Mouse (Mus musculus) kidney, adult 2 months (tissue): ENCODE results near the gene Lgals3bp. TPM values are rescaled to one million over a fixed set of nuclear protein-coding genes. Genes with fewer than 3 reads are reported as not detected.
A peak's percentile ranks its signal among the peaks of the same experiment; 100 is the strongest.

Source experiments
- DNase-seq: peaks from one replicate; pipeline ENCODE4 v3.0.0; 2021
- H3K27ac ChIP-seq: fragments of 200-500 bp; 2 replicates; pipeline ENCODE4 v1.5.1; 2012; ENCODE audit warnings: low read depth, low read length, control low read depth, inconsistent platforms; ENCODE audit not compliant: insufficient read depth
- H3K27me3 ChIP-seq: fragments of 200-500 bp; replicated peaks from 2 replicates; pipeline ENCODE4 v1.6.1; 2012; ENCODE audit warnings: mild to moderate bottlenecking, moderate library complexity, low read length, inconsistent platforms; ENCODE audit not compliant: control insufficient read depth, insufficient read depth
- H3K36me3 ChIP-seq: fragments of 200-500 bp; 2 replicates; pipeline ENCODE4 v1.6.1; 2012; ENCODE audit warnings: mild to moderate bottlenecking, moderate library complexity, low read length, inconsistent platforms; ENCODE audit not compliant: control insufficient read depth, insufficient read depth
- H3K4me1 ChIP-seq: fragments of 200-500 bp; 2 replicates; pipeline ENCODE4 v1.6.1; 2011; ENCODE audit warnings: low read length; ENCODE audit not compliant: control insufficient read depth, insufficient read depth
- H3K4me3 ChIP-seq: fragments of 200-500 bp; 2 replicates; pipeline ENCODE4 v1.5.1; 2011; ENCODE audit warnings: mild to moderate bottlenecking, low read depth, low read length, control low read depth; ENCODE audit not compliant: insufficient read depth
- CTCF ChIP-seq: fragments of 200-500 bp; conservative IDR thresholded peaks from 2 replicates; pipeline ENCODE4 v1.5.1; 2011; ENCODE audit warnings: low read depth, mild to moderate bottlenecking, control low read depth, low read length, moderate library complexity, mixed read lengths; ENCODE audit not compliant: insufficient read depth, insufficient read length
- POLR2A ChIP-seq: fragments of 200-500 bp; IDR thresholded peaks from one replicate; pipeline ENCODE4 v1.6.1; 2011; ENCODE audit warnings: low read depth, low read length, control low read depth
- WGBS: fragments of 180-500 bp; shearing (Covaris S2); methylation state at CpG from one replicate; pipeline ENCODE4 v1.1.7; 2018; 5-methylcytosine and 5-hydroxymethylcytosine counted together
- polyA plus RNA-seq: library from polyadenylated mRNA; depleted of rRNA; stranded (reverse); fragments of >200 nt; gene quantifications from 2 replicates; pipeline ENCODE4 v1.2.3, GENCODE M21; 2012

The Lgals3bp gene
- polyA plus RNA-seq, 1 experiment, result 360 TPM

DNA sequence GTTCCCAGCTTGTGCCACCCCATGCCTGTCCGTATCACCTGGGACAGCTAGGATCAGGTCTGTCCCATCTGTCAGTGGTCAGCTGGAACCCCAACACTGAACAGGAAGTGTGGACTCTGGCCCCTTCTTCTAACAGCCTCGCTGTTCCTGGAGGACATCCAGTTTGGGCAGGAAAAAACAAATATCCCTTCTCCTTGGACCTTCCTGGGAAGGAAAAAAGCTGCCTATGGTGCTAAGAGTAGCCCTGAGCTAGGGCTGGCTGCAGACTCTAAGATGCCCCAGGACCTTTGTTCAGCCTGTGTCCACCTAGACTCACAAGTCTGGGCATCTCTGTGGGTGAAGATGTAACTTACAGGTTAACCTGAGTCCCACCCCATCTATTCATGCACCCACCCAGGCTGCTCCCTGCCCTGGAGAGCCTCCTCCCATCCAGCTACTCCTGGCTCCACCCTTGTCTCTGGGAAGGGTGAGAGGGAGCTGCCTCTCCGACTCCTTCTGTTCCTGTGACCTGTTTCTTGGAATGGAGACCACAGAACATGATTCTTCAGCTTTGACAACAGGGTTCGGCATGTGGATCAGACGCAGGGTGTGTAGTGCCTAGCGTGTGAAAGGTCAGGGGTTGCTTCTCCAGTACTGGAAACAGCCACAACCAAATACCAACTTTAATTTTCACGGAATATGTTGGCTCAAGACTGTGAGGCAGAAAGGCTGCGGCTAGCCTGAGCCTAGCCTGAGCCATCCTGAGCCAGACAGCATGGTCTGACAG lies 27.2 kb upstream of the Lgals3bp start:
- TF ChIP-seq CTCF, result no peak
- no peak for TF ChIP-seq POLR2A
- H3K4me1 ChIP-seq, result peaks cover 24% of the 10 kb centered on the region
- H3K4me3 ChIP-seq, result peak overlapping the region; percentile 36
- peak; percentile 72 for DNase-seq
- no peaks in the 10 kb centered on the region for H3K27me3 ChIP-seq
- 37% methylated on average over 8 of the region's 8 CpGs for WGBS
- H3K36me3 ChIP-seq, result no peaks in the 10 kb centered on the region
- peak overlapping the region; percentile 69 for H3K27ac ChIP-seq

DNA sequence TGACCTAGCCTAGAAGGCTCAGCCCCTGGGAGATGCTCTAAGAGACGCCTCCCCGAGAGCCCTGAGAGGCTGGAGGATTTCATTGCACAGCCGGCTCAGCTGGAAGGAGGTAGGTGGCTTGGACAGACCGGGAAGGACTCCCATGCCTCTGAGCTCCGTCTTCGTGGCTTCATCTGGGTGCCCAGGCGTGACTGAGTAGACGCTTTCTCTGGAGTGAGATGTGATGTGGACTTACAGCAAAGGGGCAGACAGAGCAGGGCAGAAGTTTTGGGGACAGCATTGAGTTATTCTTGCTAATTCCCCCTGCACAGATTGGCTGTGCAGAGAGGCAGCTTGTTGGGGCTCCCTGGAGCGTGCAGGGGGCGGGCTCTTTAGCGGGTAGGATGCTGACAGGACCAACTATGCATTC lies 26.6 kb upstream of the Lgals3bp start:
- Histone ChIP-seq H3K27ac (peak overlapping the region; percentile 69), H3K36me3 (no peaks in the 10 kb centered on the region), H3K27me3 (no peaks in the 10 kb centered on the region), H3K4me3 (peak overlapping the region; percentile 36), H3K4me1 (peaks cover 30% of the 10 kb centered on the region)
- no peak for DNase-seq
- TF ChIP-seq POLR2A (no peak), CTCF (no peak)
- 4% methylated on average over 11 of the region's 11 CpGs for WGBS

DNA sequence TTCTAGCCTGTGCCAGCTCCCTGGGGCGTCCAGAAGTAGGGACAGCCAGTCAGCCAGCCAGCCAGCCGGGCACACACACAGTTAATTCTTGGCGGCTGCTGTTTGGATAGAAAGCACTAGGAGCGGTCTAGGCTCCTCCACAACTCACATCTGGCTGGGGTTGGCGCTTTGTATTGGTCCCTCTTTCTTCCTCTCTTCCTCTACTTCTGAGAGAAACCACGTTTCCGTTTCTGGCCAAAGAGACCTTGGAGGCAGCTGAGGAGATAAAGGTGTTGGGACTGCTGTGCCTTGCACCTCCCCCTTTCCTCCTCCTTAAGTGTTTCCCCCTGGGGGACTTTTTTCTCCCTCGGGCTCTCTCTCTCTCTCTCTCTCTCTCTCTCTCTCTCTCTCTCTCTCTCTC lies 26.1 kb upstream of the Lgals3bp start, which contains the start of gene C1qtnf1:
Gene C1qtnf1 (plus strand): TSS at position 218 of the 400 bp plus-strand sequence.
- Histone ChIP-seq H3K27me3 (no peaks in the 10 kb centered on the region), H3K4me1 (peaks cover 34% of the 10 kb centered on the region), H3K27ac (peak within 1 kb of the TSS; percentile 69), H3K36me3 (no peaks in the 10 kb centered on the region), H3K4me3 (peak within 1 kb of the TSS; percentile 36)
- no peak for DNase-seq
- 7% methylated on average over 8 of the region's 8 CpGs for WGBS
- TF ChIP-seq CTCF, result no peak
- no peak for TF ChIP-seq POLR2A

DNA sequence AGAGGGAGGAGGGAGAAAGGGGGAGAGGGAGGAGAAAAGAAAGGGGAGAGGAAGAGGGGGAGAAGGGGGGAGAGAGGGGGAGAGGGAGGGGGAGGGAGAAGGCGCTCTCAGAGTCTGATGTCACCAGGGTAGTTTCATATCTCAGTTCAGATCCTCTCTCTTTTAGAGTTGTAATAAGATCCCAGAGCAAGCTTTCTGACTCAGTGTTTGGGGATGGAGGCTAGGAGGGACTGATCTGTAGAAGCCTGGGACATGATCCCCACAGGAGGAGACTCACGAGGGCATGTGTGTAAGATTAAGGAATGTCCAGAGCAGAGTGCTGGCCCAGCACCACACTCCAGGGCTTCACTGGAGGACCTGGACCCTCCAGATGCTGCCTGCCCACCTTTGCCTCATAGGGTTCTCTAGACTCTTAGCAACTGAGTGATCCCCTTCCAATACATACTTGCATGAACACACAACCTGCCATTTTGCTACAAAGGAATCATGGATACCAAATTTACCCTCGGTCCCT lies 25.4 kb upstream of the Lgals3bp start:
- Histone ChIP-seq H3K27ac (no peak overlapping the region), H3K36me3 (no peaks in the 10 kb centered on the region), H3K4me1 (peaks cover 35% of the 10 kb centered on the region), H3K27me3 (no peaks in the 10 kb centered on the region), H3K4me3 (no peak overlapping the region)
- 58% methylated on average over 3 of the region's 3 CpGs for WGBS
- no peak for TF ChIP-seq POLR2A
- no peak for TF ChIP-seq CTCF
- no peak for DNase-seq

DNA sequence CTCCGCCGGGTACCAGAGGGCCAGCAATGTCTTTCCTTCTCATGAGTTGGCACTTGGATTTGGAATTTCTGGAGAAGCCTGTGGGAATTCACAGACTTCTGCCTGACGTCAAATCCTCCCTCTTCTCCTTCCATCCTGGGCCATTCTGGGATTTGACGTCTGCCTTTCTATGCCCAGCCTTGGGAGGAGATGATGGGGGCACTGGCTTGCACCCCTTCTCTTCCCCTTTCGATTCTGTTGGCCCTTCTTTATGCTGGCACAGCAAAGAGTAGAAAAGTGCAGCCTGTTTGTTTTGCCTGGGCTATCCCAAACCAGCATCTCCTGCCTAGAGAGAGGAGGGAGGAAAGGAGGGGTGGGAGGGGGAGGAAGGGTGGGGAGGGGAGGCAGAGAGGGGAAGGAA lies 24.9 kb upstream of the Lgals3bp start:
- TF ChIP-seq POLR2A, result no peak
- no peak for TF ChIP-seq CTCF
- no peak for DNase-seq
- Histone ChIP-seq H3K36me3 (no peaks in the 10 kb centered on the region), H3K4me1 (peaks cover 35% of the 10 kb centered on the region), H3K4me3 (no peak overlapping the region), H3K27me3 (no peaks in the 10 kb centered on the region), H3K27ac (no peak overlapping the region)
- 82% methylated on average over 5 of the region's 5 CpGs for WGBS

DNA sequence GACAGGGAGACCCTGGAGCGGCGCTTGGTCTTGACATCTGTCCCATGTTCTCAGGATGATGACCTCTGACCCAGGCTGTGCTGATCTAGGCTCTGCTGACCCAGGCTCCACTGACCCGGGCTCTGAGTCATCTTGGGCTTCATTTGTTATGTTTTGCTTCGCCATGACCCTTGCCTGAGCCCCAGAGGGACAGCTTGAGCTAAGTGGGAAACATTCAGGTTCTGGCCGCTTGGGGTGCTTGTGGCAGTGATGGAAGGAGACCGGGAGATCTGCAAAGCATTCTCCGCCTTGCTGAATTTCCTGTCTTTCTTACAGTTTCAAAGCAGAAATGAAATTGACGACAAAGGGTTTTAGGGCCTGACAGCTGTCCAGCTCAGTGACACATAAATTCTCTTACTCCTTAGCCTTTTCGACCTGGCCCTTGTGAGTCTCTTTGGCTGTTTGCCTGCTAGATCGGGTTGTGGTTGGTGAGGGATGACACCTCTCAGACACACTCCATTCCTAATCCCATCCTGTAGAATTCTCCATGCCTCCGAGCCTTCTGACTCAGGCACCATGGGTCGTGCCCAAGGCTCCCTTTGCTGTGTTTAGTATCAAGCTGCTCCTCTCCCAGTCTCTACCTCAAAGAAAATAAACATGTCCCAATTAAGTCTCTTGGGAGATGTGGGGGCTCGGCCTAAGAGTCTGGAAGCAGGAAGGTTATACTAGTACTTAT lies 22.9 kb upstream of the Lgals3bp start:
- TF ChIP-seq CTCF (peak; percentile 19; the same call in 1 of the 2 replicates), POLR2A (no peak)
- Histone ChIP-seq H3K27ac (peak overlapping the region; percentile 34; the same call in 1 of the 2 replicates), H3K4me1 (peaks cover 24% of the 10 kb centered on the region), H3K36me3 (no peaks in the 10 kb centered on the region), H3K4me3 (no peak overlapping the region), H3K27me3 (no peaks in the 10 kb centered on the region)
- DNase-seq, result peak; percentile 58
- 52% methylated on average over 13 of the region's 13 CpGs for WGBS
